Mouse (Mus musculus): ENCODE results near the gene Kcnk3. TPM values are rescaled to one million over a fixed set of nuclear protein-coding genes. Genes with fewer than 3 reads are reported as not detected.

Kcnk3 gene
- polyA plus RNA-seq, 1 experiment from 2014 or later = 0.27 TPM

DNA sequence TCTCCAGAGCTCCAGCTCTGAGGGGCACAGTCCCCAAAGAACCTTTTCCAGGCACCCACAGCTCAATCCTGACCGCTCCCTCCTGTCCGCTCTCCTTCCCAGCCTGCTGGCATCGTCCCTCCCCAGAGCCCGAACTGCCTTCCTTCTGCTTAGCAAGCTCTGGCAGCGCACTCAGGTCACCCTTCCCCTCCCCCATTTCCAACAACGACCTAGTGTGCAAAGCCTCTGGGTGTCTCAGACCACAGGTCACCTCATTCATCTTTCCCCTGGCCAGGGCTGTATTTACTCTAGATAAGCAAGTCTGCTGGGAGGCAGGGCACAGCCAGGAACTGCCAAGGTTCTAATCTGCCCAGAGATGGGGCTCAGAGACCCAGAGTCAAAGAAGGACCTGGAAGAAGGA is 27.4 kb downstream of the Kcnk3 start:
- 51% methylated on average over 6 of the region's 6 CpGs for WGBS
- DNase-seq (ENCODE audit: low spot score, missing footprints) (peak; percentile 83), ATAC-seq (ENCODE audit: low FRiP score) (no peak)
- no peak overlapping the region for H3K27ac ChIP-seq (ENCODE audit: low read depth, low read length)
- H3K27me3 ChIP-seq (ENCODE audit: control insufficient read depth, insufficient read depth, low read length) = no peaks in the 10 kb centered on the region
- H3K36me3 ChIP-seq (ENCODE audit: control insufficient read depth, insufficient read depth, low read length) = no peaks in the 10 kb centered on the region
- no peak overlapping the region for H3K9ac ChIP-seq (ENCODE audit: low read length)
- H3K9me3 ChIP-seq (ENCODE audit: control insufficient read depth, low read length) = no peaks in the 10 kb centered on the region
- no peak overlapping the region for H3K4me3 ChIP-seq (ENCODE audit: low read depth, low read length)
- H3K4me1 ChIP-seq (ENCODE audit: control insufficient read depth, insufficient read depth, low read length) = no peaks in the 10 kb centered on the region
- no peak overlapping the region for H3K4me2 ChIP-seq

DNA sequence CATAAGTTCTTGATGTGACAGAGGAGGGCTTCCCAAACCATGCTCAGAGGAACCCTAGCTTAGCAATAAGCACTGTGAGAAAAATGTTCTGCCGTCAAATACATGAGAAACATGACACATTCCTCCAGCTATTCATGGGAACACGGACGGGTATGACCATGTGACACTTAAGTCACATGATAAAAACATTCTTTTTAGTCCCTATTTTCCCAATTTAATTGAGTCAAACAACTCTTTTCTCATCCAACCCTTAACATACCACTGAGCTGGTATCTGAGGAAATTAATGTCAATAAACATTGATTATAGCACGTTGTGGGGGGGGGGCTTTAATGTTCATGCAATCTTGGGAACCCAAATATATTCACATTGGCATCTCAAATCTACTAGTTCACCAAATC is 27.8 kb downstream of the Kcnk3 start:
- 84% methylated on average over 4 of the region's 4 CpGs for WGBS
- no peaks in the 10 kb centered on the region for H3K36me3 ChIP-seq (ENCODE audit: control insufficient read depth, insufficient read depth, low read length)
- DNase-seq (ENCODE audit: low spot score, missing footprints) (peak; percentile 78), ATAC-seq (ENCODE audit: low FRiP score) (no peak)
- H3K4me3 ChIP-seq (ENCODE audit: low read depth, low read length) = no peak overlapping the region
- H3K27ac ChIP-seq (ENCODE audit: low read depth, low read length) = no peak overlapping the region
- no peaks in the 10 kb centered on the region for H3K9me3 ChIP-seq (ENCODE audit: control insufficient read depth, low read length)
- no peak overlapping the region for H3K4me2 ChIP-seq
- no peaks in the 10 kb centered on the region; the same call in 1 of the 2 replicates for H3K27me3 ChIP-seq (ENCODE audit: control insufficient read depth, insufficient read depth, low read length)
- H3K9ac ChIP-seq (ENCODE audit: low read length) = no peak overlapping the region
- no peaks in the 10 kb centered on the region for H3K4me1 ChIP-seq (ENCODE audit: control insufficient read depth, insufficient read depth, low read length)

DNA sequence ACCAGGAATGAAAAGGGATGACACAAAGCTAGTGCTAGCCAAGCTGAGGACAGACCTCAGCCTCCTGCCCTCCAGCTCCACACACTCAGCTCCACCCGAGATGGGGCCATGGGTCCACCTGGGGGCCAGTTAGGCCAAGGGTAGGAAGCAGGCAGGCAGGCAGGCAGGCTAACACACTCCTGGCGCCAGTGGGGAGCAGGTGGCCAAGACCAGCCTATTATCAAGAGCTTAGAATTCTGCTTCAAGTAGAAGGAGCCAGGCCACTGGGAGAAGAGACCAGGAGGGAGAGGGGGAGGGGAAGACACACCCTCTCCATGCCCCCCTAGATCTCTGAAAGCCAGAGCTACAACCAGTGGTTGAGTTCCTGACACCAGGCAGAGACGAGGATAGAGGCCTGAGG is 28.7 kb downstream of the Kcnk3 start:
- 33% methylated on average over 3 of the region's 3 CpGs for WGBS
- Histone ChIP-seq H3K36me3 (ENCODE audit: control insufficient read depth, insufficient read depth, low read length) (no peaks in the 10 kb centered on the region), H3K9me3 (ENCODE audit: control insufficient read depth, low read length) (no peaks in the 10 kb centered on the region), H3K27me3 (ENCODE audit: control insufficient read depth, insufficient read depth, low read length) (peaks cover 7% of the 10 kb centered on the region), H3K9ac (ENCODE audit: low read length) (no peak overlapping the region), H3K4me2 (no peak overlapping the region), H3K4me3 (ENCODE audit: low read depth, low read length) (no peak overlapping the region), H3K27ac (ENCODE audit: low read depth, low read length) (no peak overlapping the region), H3K4me1 (ENCODE audit: control insufficient read depth, insufficient read depth, low read length) (no peaks in the 10 kb centered on the region)
- DNase-seq (ENCODE audit: low spot score, missing footprints) = no peak
- ATAC-seq (ENCODE audit: low FRiP score) = peak; percentile 42; the same call in 1 of the 2 replicates

DNA sequence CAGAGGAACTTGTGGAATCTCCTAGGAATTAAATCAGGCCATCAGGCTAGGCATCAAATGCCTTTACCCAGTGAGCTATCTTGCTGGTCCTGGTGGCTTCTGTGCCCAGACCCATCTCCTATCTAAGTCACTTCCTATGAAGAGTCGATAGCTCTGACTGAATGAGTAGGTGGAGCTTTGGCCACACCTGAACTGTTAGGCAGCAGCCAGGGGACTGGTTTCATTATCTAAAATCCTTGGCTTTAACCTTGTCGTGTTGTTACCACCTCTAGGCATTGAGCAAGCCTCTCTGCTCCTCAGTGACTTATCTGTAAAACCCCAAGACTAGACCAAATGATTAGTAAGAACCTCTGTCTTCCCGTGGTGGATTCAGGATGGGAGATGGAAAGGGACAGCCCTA is 29.4 kb downstream of the Kcnk3 start:
- Histone ChIP-seq H3K9me3 (ENCODE audit: control insufficient read depth, low read length) (no peaks in the 10 kb centered on the region), H3K4me2 (no peak overlapping the region), H3K4me3 (ENCODE audit: low read depth, low read length) (no peak overlapping the region), H3K27ac (ENCODE audit: low read depth, low read length) (no peak overlapping the region), H3K36me3 (ENCODE audit: control insufficient read depth, insufficient read depth, low read length) (no peaks in the 10 kb centered on the region), H3K4me1 (ENCODE audit: control insufficient read depth, insufficient read depth, low read length) (peaks cover 4% of the 10 kb centered on the region), H3K9ac (ENCODE audit: low read length) (no peak overlapping the region), H3K27me3 (ENCODE audit: control insufficient read depth, insufficient read depth, low read length) (peaks cover 15% of the 10 kb centered on the region)
- WGBS = 35% methylated on average over 3 of the region's 3 CpGs
- DNase-seq (ENCODE audit: low spot score, missing footprints) (peak; percentile 84), ATAC-seq (ENCODE audit: low FRiP score) (no peak)

DNA sequence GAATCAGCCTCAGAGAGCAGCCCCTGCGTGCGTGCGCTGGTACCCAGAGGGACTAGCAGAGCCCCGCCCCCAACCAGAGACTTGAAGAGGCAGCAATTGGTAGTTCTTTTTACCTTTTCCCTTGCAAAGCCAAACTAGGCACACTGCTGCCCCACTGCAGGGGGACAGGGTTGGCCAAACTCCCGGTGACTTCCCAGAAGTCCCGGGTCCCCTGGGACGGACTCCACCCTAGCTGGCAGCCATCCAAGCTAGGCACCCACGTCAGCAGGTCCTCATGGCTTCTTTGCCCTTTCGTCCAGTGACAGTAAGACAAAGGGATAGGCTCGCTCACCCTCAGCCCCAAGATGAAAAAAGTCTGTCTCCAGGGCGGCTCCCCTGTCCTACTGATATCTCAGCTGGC is 29.9 kb downstream of the Kcnk3 start:
- no peaks in the 10 kb centered on the region for H3K9me3 ChIP-seq (ENCODE audit: control insufficient read depth, low read length)
- H3K27me3 ChIP-seq (ENCODE audit: control insufficient read depth, insufficient read depth, low read length) = peaks cover 20% of the 10 kb centered on the region
- WGBS = 42% methylated on average over 11 of the region's 11 CpGs

DNA sequence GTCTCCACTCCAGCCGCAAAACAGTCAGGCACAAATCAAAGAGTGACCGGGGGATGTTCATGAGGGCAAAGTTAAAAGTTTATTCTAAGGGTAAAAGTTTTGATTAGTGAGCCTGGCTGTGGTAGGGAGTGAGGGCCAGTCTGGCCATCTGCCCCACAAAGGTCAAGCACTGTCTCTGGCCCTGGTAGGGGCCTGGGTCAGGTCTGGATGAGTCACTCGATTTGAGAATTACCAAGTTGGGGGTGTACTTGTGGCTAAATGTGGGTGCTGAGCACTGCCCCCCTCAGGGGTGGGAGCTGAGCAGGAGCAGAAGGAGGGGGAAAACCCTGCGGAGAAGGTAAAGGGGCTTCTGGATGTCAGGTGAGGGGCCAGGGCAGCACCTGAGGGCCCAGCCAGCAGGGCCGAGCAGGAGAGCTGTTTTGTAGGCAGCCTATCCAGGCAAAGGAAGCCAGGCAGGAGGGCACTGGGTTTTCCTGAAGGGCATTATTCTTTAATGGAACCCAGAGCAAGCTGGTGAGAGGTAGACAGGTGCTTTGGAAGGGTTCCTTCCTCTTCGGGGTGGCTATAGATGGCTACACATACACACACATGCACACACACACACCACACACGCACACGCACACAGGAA is 30.5 kb downstream of the Kcnk3 start:
- peak; percentile 51 for DNase-seq (ENCODE audit: low spot score, missing footprints)
- 86% methylated on average over 8 of the region's 8 CpGs for WGBS
- Histone ChIP-seq H3K4me2 (no peak overlapping the region), H3K27ac (ENCODE audit: low read depth, low read length) (no peak overlapping the region), H3K4me1 (ENCODE audit: control insufficient read depth, insufficient read depth, low read length) (peaks cover 11% of the 10 kb centered on the region), H3K9ac (ENCODE audit: low read length) (no peak overlapping the region), H3K36me3 (ENCODE audit: control insufficient read depth, insufficient read depth, low read length) (no peaks in the 10 kb centered on the region), H3K27me3 (ENCODE audit: control insufficient read depth, insufficient read depth, low read length) (peaks cover 25% of the 10 kb centered on the region), H3K4me3 (ENCODE audit: low read depth, low read length) (no peak overlapping the region), H3K9me3 (ENCODE audit: control insufficient read depth, low read length) (no peaks in the 10 kb centered on the region)
- no peak for ATAC-seq (ENCODE audit: low FRiP score)

More for the DNA sequence above, 29.9 kb downstream of the Kcnk3 start:
- H3K36me3 ChIP-seq (ENCODE audit: control insufficient read depth, insufficient read depth, low read length) = no peaks in the 10 kb centered on the region
- no peak for DNase-seq (ENCODE audit: low spot score, missing footprints)
- no peak overlapping the region for H3K4me2 ChIP-seq
- no peak for ATAC-seq (ENCODE audit: low FRiP score)
- no peak overlapping the region for H3K4me3 ChIP-seq (ENCODE audit: low read depth, low read length)
- H3K27ac ChIP-seq (ENCODE audit: low read depth, low read length) = no peak overlapping the region
- H3K4me1 ChIP-seq (ENCODE audit: control insufficient read depth, insufficient read depth, low read length) = peaks cover 9% of the 10 kb centered on the region
- no peak overlapping the region for H3K9ac ChIP-seq (ENCODE audit: low read length)

DNA sequence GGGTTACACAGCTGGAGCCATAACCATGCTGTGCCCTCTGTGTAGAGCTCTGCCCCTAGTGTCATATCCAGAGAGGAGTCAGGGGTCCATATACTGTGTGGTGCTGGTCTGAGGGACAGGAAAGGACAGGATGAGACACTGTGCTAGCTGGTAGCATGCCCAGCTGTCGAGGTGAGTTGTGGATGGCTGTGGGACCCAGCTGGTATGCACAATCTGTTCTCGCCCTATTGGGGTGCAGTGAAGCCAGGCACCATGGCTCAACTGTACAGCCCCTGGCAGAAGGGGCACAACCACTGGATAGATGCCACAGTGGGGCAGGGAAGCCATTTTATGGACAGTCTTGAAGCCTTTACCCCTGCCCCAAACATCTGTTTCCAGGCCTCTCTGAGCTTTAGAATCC is 31.2 kb downstream of the Kcnk3 start:
- H3K9ac ChIP-seq (ENCODE audit: low read length) = no peak overlapping the region
- DNase-seq (ENCODE audit: low spot score, missing footprints) (peak; percentile 26), ATAC-seq (ENCODE audit: low FRiP score) (no peak)
- peaks cover 11% of the 10 kb centered on the region for H3K4me1 ChIP-seq (ENCODE audit: control insufficient read depth, insufficient read depth, low read length)
- H3K27me3 ChIP-seq (ENCODE audit: control insufficient read depth, insufficient read depth, low read length) = peaks cover 26% of the 10 kb centered on the region
- H3K9me3 ChIP-seq (ENCODE audit: control insufficient read depth, low read length) = no peaks in the 10 kb centered on the region
- H3K36me3 ChIP-seq (ENCODE audit: control insufficient read depth, insufficient read depth, low read length) = no peaks in the 10 kb centered on the region
- H3K4me3 ChIP-seq (ENCODE audit: low read depth, low read length) = no peak overlapping the region
- no peak overlapping the region for H3K27ac ChIP-seq (ENCODE audit: low read depth, low read length)
- WGBS = 76% methylated on average over 2 of the region's 2 CpGs
- no peak overlapping the region for H3K4me2 ChIP-seq

DNA sequence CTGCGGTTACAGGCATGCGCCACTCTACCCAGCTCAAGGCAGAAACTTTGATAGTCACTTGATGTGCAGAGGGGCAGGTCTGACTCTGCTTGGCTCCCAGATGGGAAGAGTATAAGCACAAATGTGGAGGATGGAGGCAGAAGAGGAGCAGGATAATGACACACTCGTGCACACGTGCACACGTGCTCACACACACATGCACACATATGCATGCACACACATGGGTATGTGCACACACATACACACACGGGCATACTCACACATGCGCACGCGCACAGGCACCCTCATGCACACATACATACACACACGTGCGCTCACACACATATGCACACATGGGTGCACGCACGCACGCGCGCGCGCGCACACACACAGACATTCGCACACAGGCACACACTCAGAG is 32.6 kb downstream of the Kcnk3 start:
- Histone ChIP-seq H3K9me3 (ENCODE audit: control insufficient read depth, low read length) (no peaks in the 10 kb centered on the region), H3K4me3 (ENCODE audit: low read depth, low read length) (no peak overlapping the region), H3K27ac (ENCODE audit: low read depth, low read length) (no peak overlapping the region), H3K27me3 (ENCODE audit: control insufficient read depth, insufficient read depth, low read length) (peaks cover 26% of the 10 kb centered on the region), H3K4me2 (no peak overlapping the region), H3K36me3 (ENCODE audit: control insufficient read depth, insufficient read depth, low read length) (no peaks in the 10 kb centered on the region), H3K9ac (ENCODE audit: low read length) (no peak overlapping the region), H3K4me1 (ENCODE audit: control insufficient read depth, insufficient read depth, low read length) (peaks cover 11% of the 10 kb centered on the region)
- DNase-seq (ENCODE audit: low spot score, missing footprints) (peak; percentile 69), ATAC-seq (ENCODE audit: low FRiP score) (no peak)
- 99% methylated on average over 20 of the region's 20 CpGs for WGBS

DNA sequence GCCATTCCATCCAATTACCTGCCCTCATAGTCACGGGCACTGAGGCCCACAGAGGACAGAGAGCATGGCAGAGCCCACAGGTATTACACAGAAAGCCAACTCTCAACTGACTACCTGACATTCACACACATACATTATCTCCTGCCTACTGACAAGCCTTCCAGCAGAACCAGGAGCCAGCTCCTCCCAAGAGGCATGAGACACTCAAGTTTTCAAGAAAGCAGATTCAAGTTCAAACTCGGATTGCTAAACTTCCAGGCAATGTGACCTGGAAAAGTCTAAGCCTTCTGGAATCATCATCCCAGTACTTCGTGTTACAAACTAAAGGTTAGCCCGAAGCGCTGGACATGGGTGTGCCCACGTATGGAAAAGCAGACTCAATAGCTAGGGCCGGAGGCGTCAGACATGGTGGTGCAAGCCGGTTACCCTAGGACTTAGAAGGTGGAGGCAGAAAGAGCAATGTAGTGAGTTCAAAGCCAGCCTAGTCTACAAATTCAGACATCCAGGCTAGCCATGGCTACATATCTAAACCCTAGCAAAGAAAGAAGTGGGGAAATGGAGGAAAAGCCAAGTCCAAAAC is 33.3 kb downstream of the Kcnk3 start:
- H3K4me1 ChIP-seq (ENCODE audit: control insufficient read depth, insufficient read depth, low read length) = peaks cover 11% of the 10 kb centered on the region
- WGBS = 83% methylated on average over 9 of the region's 9 CpGs
- H3K4me3 ChIP-seq (ENCODE audit: low read depth, low read length) = no peak overlapping the region
- ATAC-seq (ENCODE audit: low FRiP score) (no peak), DNase-seq (ENCODE audit: low spot score, missing footprints) (peak; percentile 80)
- no peak overlapping the region for H3K4me2 ChIP-seq
- H3K27ac ChIP-seq (ENCODE audit: low read depth, low read length) = no peak overlapping the region
- H3K36me3 ChIP-seq (ENCODE audit: control insufficient read depth, insufficient read depth, low read length) = no peaks in the 10 kb centered on the region
- no peaks in the 10 kb centered on the region for H3K9me3 ChIP-seq (ENCODE audit: control insufficient read depth, low read length)
- H3K27me3 ChIP-seq (ENCODE audit: control insufficient read depth, insufficient read depth, low read length) = peaks cover 26% of the 10 kb centered on the region
- H3K9ac ChIP-seq (ENCODE audit: low read length) = no peak overlapping the region
